In the genomic region with DNA sequence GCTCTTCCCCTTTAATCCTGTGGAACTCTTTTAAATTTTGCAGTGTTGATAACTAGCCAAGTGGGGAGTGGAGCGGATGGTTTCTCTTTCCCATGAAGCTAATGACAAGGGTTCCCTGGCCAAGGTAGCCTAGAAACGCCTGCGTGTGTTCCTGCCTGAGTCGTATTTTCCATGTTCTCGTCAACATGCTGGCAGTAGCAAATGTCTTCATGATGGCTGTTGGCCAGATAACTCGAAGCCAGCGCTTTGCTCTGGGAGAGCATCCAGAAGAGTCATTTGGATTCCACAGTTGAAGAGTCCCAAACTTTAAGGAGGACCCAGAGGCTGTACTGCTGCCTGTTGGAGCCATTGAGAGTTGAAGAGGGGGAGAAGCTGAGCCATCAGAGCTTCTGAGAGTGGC, we compare ENCODE assay signal across 8 mouse cellular contexts. TPM values are rescaled to one million over a fixed set of nuclear protein-coding genes. Genes with fewer than 3 reads are reported as not detected.
DNase-seq lines count a peak whose midpoint lies in the region; ATAC-seq and TF ChIP-seq lines count a peak whose summit lies in the region.

No protein-coding gene starts in this region.

- H3K9me3 ChIP-seq in kidney, embryonic 15.5 days (replicated peaks), result no peaks in the 10 kb centered on the region
- H3K9me3 ChIP-seq in heart, embryonic 15.5 days (replicated peaks), result no peaks in the 10 kb centered on the region

- no peak for TF ChIP-seq POLR2A in kidney, adult 2 months (IDR thresholded peaks at IDR 0.05; ENCODE audit: low read depth, low read length)

- no peak for TF ChIP-seq CTCF in kidney, adult 2 months (conservative IDR thresholded peaks at IDR 0.05; ENCODE audit: insufficient read depth, insufficient read length, low read depth, low read length)

- DNase-seq in kidney, adult 2 months, result peak; percentile 75
- DNase-seq in cerebellum, adult 8-10 months, result peak; percentile 38
- DNase-seq in left cerebral cortex, adult 11 months (ENCODE audit: low spot score), result peak; percentile 28
- peak; percentile 79 to 88 for DNase-seq in right cerebral cortex, postnatal 10 days (ENCODE audit: low spot score in 2 of 2)
- DNase-seq in T-cell, adult 2 months (ENCODE audit: low spot score), result no peak

- H3K27me3 ChIP-seq in kidney, adult 2 months (replicated peaks; ENCODE audit: control insufficient read depth, insufficient read depth, low read length), result no peaks in the 10 kb centered on the region
- no peaks in the 10 kb centered on the region for H3K27me3 ChIP-seq in kidney, embryonic 15.5 days
- no peaks in the 10 kb centered on the region for H3K27me3 ChIP-seq in heart, embryonic 15.5 days

- no peak for ATAC-seq in kidney, embryonic 15.5 days (replicated peaks; ENCODE audit: low FRiP score)
- ATAC-seq in heart, embryonic 15.5 days (replicated peaks; ENCODE audit: insufficient number of reproducible peaks, insufficient read depth, low FRiP score, low read depth), result peak; percentile 79
- ATAC-seq in inflammation-experienced regulatory T-cells, adult 6 months, result no peak

- no peak overlapping the region for H3K27ac ChIP-seq in kidney, adult 2 months (ENCODE audit: insufficient read depth, low read depth, low read length)
- H3K27ac ChIP-seq in kidney, embryonic 15.5 days, result no peak overlapping the region
- peak overlapping the region; percentile 31; the same call in 1 of the 2 replicates for H3K27ac ChIP-seq in heart, embryonic 15.5 days

- 48% methylated on average over 7 of the region's 7 CpGs for WGBS in kidney, adult 2 months
- 75% methylated on average over 7 of the region's 7 CpGs for WGBS in kidney, embryonic 15.5 days
- WGBS in heart, embryonic 15.5 days, result 24% methylated on average over 7 of the region's 7 CpGs

- no peak overlapping the region for H3K4me3 ChIP-seq in kidney, adult 2 months (ENCODE audit: insufficient read depth, low read depth, low read length)
- H3K4me3 ChIP-seq in kidney, embryonic 15.5 days (replicated peaks), result no peak overlapping the region
- no peak overlapping the region for H3K4me3 ChIP-seq in heart, embryonic 15.5 days

- H3K4me1 ChIP-seq in kidney, adult 2 months (ENCODE audit: control insufficient read depth, insufficient read depth, low read length), result no peaks in the 10 kb centered on the region
- no peaks in the 10 kb centered on the region for H3K4me1 ChIP-seq in kidney, embryonic 15.5 days
- peaks cover 7% of the 10 kb centered on the region for H3K4me1 ChIP-seq in heart, embryonic 15.5 days (replicated peaks)

- H3K36me3 ChIP-seq in kidney, adult 2 months (ENCODE audit: control insufficient read depth, insufficient read depth, low read length), result no peaks in the 10 kb centered on the region
- H3K36me3 ChIP-seq in kidney, embryonic 15.5 days, result no peaks in the 10 kb centered on the region
- no peaks in the 10 kb centered on the region for H3K36me3 ChIP-seq in heart, embryonic 15.5 days

- H3K4me2 ChIP-seq in kidney, embryonic 15.5 days, result no peak overlapping the region
- H3K4me2 ChIP-seq in heart, embryonic 15.5 days, result no peak overlapping the region

- no peak overlapping the region for H3K9ac ChIP-seq in kidney, embryonic 15.5 days
- no peak overlapping the region for H3K9ac ChIP-seq in heart, embryonic 15.5 days

RNA-seq across cellular contexts. Expression of a gene that starts 25.8 kb away (rescaled TPM):
- 9.5 and 9.8 TPM in 2 replicates for polyA plus RNA-seq in kidney, adult 2 months (2012; rRNA removed)
- polyA plus RNA-seq in kidney, embryonic 15.5 days (2015; fragmentation: Nextera tagmentation; extraction: Ambion mirVana), result 3.9 and 6.0 TPM in 2 replicates
- 58.4 and 63.7 TPM in 2 replicates for polyA plus RNA-seq in heart, embryonic 15.5 days (2015; fragmentation: Nextera tagmentation; extraction: Ambion mirVana)
- under 1 TPM in 2 of 3 experiments, not detected in 1; 0.19 to 0.45 TPM for polyA plus RNA-seq in inflammation-experienced regulatory T-cells, adult 6 months (2017; shearing (Covaris generic))
